Mouse (Mus musculus) CD4-positive, CD25-positive, alpha-beta regulatory T cell, adult 4 months (primary cell): Measurements from ENCODE around the gene Bcl6. TPM values are rescaled to one million over a fixed set of nuclear protein-coding genes. Genes with fewer than 3 reads are reported as not detected.

Experiments used
- ATAC-seq: one replicate; pipeline ENCODE4 v1.8.0; 2017
- polyA plus RNA-seq, 2 experiments: library from polyadenylated mRNA; unstranded; fragments of 100-300 nt; shearing (Covaris generic); gene quantifications; one replicate each; pipeline ENCODE4 v1.2.1; 2017

The Bcl6 gene
- polyA plus RNA-seq = 10 to 100 TPM in 1 of 2 experiments, 1 to 10 TPM in 1; 6.2 to 23.8 TPM

DNA sequence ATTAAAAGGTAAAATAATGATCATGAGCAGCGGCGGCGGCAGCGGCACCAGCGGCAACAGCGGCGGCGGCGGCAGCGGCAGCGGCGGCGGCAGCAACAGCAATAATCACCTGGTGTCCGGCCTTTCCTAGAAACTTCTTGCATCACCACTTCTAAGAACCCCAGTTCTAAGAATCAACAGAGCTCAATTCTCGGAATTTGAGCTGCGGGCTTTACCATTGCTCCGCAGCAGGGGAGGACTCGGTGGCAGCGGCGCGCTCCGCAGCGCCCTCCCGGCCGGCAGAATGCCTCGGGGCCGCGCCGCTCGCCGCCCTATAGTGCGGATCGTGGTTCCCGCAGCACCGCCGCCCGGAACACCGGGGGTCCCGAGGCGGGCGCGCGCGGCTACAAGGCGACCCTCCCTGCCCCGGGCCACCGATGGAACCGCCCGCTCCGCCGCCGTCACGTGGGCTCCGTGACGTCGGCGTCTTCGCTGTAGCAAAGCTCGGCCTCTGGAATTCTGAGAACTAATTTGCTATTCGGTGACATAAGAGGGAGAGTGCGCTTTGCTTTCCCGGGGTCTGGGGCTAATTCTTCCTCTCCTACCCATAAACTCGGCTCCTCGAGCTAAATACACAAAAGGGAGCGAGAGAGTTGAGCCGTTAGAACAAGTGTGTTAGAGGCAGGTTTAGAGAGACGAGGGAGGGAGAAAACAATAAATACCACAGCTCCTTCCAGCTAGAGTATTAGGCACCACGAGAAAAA is at the start of gene Bcl6, which contains the start of gene Gm37419:
Gene Bcl6, minus strand, starts transcription at position 387 of the 743 bp plus-strand sequence.
Gene Gm37419, plus strand, starts transcription at position 17 of the 743 bp plus-strand sequence.
- ATAC-seq = peak; percentile 55

DNA sequence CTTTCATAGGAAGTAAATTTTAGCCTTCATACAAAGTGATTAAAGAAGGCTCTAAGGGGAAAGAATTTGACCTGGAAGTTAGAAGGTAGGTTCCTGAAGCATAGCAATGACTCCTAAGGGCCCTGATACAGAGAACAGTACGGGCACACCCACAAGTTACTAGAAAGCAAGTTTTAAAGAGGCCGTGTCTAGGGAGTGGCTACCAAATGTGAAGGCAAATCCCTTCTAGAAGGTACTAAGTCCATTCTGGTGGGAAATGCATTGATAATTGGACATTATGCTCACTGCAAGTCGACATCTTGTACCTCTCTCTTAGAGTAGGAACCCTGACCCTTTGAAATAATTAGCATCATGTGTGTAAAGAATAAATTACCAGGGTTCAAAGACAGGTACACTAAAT is 47.7 kb upstream of the Bcl6 start:
- no peak for ATAC-seq

DNA sequence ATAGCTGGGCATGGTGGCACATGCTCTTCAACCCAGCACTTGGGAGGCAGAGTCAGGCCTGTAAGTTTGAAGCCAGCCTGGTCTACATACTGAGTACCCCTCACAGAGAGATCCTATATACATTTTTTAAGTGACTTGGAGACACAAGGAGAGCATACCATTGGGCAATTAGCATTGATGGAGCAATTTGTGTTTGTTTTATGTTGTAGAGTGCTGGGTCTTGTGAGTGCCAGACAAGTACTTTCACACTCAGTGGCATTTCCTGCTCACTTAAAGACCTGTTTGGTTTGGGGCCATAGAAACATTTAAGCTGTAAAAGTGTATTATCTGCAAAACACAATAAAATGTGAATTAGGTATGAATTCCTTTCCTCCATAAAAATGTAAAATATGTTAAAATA is 47.1 kb upstream of the Bcl6 start:
- ATAC-seq = no peak

DNA sequence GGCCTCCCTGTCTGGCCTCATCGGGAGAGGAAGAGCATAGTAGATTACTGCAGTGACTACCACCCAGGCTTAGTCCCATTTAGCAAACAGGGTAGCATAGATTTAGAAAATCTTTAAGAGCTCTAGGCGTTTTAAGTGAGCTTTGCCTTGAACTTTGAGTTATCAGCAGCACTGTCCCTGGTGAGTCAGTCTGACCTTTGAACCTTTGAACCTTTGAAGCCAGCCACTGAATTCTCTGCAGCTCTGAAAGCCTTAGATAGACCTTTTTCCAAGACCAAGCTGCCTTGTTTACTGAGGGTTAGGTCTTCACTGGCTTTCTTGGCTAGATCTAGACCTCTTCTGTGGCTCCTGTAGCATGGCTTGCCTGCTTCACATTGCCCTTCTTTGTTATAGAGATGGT is 45.8 kb upstream of the Bcl6 start:
- ATAC-seq = no peak

DNA sequence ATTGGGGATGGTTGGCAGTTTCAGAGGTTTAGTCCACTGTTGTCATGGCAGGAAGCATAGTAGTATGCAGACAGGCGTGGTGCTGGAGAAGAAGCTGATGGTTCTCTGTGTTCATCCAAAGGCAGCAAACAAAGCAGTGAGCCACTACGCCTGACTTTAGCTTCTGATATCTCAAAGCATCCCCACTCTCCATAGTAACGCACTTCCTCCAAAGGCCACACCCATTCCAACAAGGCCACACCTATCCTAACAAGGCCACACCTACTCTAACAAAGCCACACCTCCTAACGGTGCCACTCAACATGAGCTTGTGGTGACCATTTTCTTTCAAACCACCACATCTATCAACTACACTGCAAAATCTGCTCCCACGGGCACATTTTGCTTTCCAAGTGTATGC is 44.6 kb upstream of the Bcl6 start:
- ATAC-seq = no peak

DNA sequence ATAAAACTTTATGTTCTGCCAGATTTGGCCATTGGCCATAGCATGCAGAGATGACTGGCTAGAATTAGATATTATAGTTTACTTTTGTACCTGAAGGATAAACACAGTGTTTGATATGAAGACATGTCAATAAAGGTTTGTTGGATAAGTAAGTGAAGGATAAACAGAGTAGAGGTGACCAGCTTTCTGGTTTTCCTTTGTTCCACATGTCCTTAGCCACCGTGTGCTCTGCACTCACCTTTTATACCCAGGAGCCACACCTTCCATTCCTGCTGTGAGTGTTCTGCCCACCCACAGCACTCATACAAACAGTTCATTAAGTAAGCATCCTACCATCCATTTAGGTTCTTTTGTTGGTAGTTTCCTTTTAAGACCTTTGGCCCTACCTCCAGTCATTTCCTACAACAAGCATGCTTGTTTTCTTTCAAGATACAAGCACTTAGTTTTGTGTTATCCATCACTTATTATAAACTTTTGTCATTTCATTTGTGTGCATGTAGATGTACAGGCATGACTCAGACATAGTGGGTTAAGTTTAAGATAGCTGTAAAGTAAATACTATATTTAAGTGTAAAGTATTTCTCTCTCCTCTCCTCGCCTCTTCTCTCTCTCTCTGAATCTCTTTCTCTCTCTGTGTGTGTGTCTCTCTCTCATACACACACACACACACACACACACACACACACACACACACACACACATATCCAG is 41.5 kb upstream of the Bcl6 start:
- no peak for ATAC-seq

DNA sequence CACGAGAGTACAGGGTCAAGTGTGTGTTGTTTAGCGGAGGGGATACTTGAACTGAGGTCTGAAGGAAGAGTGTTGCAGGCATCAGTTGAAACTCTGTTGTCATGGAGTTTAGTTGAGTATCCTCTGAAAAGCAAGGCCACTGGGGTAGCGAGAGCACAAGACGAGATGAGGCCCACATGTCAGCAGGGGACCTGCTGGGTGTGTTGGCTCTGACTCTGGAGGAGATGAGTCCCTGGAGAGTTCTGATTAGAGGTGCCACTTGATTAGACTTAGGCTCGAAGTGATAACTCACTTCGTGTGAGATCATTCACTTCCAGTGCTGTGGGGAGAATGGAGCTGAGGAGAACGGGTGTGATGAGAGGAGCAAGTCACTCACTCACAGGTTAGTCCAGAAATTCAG is 36.8 kb upstream of the Bcl6 start:
- no peak for ATAC-seq

DNA sequence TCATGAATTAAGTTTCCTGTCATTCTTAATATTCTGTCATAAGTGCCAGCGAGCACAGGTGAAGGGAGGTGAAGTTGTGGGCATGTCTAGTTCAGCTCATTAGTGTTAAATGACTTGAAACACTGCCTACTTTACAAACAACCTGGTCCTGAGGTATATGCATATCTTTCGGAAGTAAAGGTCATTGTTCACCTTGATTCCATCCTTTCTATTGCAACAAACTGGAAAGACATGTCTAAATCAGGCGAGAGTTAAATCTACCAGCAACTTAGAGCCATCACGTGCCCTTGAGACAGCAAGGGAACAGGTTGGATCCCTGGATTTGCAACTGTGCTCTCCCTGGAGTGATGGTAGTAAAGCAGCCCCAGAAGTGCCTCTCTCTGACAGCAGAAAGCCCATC is 34.0 kb upstream of the Bcl6 start:
- ATAC-seq = no peak

DNA sequence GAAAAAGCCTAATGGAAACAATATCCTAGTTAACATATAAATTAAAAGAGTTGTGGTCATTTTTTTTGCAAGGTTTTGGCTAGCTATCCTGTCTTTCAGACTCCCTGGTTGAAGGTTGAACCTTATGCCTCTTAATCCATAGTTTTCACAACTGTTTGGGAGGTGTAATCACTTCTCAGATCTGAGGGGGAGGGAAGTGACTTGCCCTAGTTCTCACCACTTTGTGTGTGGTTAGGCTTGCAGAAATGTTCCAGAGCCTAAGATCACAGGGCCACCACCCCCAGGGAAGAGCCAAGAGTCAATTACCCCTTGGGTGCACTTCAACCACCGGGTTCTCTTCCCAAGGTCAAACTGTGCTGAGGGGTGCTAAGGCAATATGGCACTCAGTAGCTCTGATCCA is 33.1 kb upstream of the Bcl6 start:
- no peak for ATAC-seq

DNA sequence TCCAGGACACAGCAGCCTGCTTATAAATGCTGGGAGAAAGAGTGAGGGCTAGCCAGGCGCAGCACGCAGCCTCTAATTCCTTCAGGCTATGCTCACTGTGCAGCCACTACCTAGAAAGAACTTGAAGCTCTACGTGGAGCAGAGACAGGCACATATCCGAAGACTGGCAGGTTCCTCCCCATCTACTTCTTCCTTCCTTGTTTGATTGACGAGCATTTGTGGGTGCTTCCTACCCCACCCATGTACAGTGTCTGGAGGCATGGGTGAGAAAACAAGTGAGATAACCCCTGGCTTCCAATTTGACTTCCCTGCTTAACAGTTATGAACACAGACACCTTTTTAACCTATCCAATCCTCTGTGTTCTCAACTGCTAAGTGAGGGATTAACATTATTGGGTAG is 28.1 kb upstream of the Bcl6 start:
- ATAC-seq = no peak

DNA sequence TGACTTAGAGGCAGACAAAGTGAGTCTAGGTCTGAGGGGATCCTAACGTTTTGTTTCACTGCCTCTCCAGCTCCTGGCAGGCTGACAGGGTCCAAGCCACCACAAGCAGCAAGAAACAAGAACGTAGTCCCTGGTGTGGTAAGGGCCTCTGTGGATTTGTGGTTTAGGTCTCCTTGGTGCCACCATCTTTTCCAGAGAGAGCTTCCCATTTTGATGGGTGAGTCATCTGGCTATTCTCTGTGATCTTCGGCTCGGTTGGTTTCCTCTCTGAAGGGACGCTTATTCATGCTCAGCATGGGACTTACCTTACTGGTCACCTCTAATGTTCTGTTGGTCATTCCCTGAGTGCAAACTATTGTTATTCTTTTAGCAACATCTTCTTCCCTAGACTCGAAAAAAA is 27.6 kb upstream of the Bcl6 start:
- ATAC-seq = no peak

DNA sequence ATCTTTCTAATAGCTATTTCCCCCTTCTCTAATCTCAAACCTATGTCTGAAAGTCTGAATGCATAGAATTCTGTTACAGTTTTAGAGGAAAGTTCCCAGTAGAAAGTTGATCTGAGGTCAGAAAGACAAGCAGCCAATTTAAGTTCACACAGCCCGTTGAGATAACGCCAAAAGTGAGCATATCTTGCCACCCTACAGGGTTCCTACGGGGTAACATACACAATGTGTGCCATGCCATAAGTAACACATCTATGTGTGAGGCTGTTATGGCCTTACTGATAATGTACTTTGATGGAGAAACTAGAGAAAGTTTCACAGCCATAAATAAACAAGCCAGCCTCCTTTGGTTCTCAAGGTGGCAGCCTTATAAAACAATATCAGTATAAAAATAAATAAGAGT is 25.7 kb upstream of the Bcl6 start:
- ATAC-seq = no peak

DNA sequence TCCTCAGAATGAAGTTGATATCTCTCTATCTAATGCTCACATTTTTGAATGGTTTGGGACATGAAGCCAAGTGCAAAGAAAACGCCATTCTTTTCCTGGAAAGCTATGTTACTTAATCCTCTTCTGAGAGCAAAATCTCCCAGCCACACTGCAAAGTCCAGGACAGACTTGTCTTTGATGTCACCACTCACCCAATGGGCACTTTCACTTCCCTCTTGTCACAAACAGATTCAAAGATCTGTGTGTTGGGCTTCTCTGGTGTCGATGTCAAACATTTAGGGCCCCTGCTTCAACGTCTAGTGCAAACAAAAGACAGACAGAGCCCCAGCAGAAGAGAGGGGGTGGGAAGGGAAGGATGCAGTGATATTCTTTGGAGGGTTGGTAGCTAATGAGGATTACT is 23.4 kb upstream of the Bcl6 start:
- ATAC-seq = no peak

DNA sequence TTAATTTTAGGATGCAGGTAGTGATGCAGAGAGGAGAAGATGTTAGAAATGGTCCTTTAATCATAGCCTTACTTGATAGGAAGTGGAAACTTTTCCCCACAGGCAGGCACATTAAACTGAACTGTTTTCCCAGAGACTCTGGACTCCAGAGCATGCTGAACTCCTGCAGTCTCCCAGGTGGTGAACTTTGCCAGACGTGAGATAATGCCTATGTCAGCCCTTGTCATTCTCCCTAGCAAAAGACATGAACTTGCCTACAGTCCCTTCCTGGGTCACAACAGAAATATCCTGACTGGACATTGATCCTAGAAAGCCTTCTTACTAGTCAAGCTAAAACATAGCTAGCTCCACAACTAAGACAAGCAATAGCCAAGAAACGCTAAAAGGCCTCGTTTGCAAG is 22.7 kb upstream of the Bcl6 start:
- ATAC-seq = no peak

DNA sequence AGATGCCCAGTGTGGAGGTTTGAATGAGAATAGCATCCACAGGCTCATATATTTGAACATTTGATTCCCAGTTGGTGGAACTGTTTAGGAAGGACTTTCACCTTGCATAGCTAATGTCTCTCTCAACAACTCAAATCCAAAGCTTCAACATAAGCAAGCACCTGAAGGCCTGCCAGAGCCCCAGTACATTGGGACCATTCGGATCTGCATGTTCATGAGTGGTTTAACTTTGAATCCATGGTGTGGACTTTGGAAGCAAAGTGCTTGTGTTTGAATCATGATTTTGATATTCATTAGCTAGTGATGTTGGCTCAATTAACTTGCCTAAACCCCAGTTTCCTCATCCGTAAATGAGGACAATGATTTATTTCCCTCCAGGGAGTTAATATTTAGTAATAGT is 21.2 kb upstream of the Bcl6 start:
- no peak for ATAC-seq

DNA sequence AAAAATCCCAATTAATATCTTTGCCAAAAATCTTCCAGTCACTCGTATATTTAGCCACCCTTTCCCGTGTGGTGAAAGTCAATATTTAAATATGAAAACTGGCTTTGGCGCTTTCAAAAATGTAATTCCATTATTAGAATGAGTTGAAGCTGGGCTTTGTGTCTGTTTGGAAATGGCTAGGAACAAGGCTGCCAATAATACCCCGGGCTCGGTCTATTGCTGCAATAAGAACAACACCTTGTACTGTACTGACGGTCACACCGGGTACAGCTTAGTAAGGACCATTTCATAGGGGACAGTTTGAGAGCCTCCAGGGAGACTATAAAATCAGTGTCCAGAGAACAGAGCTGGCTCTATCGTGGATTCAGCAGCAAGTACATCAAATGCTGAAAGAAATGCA is 17.3 kb upstream of the Bcl6 start:
- ATAC-seq = no peak

DNA sequence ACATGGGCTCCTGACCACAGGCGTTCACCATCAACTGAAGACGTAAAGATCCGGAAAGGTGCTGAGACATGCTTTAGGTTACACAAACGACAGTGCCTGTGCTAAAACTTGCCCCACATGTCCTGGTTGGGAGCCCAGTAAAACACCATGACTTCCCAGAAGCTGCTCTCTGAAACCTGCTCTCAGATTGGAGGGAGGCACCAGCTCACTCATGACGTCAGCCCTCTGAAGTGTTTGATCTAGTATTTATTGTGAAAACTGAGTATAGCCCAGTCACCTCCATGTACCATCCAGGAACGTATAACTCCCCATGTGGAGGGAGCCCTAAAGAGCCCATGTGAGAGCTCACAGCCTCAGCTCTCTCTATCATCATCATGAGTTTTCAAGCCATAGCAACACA is 9.3 kb upstream of the Bcl6 start:
- peak; percentile 52 for ATAC-seq

DNA sequence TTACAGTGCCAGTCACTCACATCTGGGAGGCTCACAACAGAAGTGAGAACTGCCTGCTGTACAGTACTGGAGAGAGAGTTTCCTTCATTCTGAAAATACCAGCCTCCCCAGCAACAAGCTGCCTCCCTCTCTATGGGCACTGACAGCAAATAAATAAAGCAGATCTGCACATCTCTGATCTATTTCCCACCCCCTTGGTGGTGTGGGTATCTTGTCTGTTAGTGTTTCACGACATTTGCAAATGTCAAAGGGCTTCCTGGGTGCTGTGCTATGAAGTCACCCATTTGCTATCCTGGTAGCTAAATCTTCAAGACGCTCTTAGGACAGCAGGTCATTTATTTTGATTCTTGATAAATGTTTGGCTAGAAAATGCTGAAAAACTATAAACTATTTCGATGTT is 8.6 kb upstream of the Bcl6 start:
- ATAC-seq = peak; percentile 82

DNA sequence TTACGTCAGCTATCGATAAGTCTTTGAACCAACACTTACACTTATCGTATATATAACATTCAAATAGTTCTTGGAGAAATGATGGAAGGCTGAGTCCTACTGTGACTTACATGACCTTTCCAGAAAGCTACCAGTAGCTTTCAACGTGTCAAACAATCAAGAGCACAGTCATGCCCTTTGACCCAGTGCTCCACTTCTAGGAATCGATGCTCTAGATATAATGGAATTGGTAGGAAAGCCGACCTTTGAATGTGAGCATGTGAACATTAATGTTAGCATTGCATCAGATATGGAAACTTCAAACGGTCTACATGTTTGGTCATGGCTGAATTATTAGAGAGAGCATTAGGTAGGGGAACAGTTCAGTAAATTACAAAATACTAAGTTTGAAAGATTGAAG is 7.7 kb upstream of the Bcl6 start:
- no peak for ATAC-seq

DNA sequence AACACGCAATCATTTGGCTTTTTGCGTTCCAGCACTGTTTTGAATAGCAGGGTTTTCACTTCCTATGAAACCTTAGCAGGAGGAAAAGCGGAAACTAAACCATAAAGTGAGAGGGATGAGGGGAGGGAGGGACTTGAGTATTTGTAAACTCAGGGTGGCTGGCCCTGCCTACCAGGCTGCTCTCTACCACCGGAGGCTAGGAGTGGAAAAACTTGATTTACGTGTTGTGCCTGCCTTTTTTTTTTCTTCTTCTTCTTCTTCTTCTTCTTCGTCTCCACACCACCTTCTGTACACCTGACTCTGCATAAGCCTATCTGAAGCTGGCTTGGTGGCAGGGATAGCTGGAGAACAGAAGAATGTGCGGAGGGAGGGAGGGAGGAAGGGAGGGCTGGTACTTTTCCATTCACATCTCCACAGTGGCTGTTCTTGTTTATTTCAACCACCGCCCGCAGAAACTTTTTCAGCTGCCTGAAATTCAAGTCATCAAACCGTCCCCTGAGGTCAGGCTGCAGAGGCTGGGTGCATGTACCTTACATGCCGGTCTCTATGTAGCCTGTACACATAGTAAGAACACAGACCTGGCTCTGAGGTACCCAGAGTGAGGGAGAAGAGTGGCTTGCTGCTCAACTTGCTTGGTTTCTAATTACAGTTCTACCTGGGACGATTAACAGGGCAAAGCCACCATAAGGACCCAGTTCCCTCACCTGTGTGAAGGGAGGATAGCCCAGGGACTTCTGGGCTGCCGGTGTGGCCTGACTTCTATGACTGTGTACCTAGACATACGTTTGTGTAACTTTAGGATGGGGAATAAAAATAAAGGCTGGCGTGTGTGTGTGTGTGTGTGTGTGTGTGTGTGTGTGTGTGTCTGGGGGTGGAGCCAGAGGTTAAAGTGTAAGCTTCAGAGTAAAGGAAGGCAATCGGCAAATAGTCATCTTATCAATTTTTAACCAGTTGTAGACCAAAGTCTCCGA is 5.0 kb upstream of the Bcl6 start:
- no peak for ATAC-seq

DNA sequence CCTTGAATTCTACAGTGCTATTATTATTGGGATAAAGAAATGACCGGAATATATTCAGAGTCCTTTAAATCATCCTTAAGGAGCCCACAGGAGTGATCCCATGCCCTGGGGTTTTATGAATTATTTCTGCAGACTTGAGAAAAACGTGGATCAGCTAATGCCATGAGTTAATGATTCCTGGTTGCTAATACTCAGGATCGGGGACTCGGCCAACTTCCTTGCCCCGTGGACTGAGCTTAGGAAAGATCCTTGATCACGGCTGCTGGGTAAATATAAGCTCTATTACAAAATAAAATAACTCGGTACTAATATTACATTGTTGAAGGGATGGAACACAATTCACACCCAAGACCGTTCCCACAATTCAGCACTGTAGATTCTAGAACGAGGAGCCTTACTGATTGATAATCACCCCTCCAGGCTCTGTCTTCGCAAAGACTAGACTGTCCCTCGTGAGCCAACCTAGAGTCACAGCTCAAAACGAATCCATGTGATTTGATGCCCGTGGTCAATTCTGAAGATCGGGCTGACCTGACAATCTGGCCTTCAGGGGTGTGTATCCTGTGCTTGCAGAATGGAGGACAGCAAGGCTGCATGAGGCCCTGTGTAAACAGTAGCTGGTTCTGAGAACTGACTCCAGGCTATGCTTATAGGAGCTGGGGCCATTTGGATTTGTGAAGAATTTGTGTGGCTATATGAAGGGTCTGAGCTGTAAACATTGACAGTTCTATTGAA is 3.4 kb upstream of the Bcl6 start:
- no peak for ATAC-seq

DNA sequence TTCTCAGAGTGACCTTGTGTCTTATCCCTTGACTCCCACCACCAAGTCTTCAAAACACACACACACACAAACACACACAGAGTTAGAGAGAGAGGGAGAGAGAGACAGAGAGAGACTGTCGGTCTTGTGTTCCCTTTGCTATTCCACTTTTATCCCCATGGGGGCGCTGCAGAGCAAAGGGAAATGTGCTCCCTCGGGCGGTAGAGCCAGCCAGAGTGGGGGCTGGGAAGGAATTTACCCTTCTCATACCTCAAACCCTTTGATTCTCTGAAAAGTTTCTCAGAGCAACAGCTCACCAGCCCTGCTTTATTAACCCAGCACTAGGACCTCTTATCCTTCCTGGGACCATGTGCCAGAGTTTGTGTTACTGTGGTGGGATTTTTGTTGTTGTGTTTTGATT is 2.5 kb upstream of the Bcl6 start:
- peak; percentile 30 for ATAC-seq
